Mouse (Mus musculus) neural tube, embryonic 14.5 days (tissue): Measurements from ENCODE around the gene Hfe2. TPM values are rescaled to one million over a fixed set of nuclear protein-coding genes. Genes with fewer than 3 reads are reported as not detected.
A peak's percentile ranks its signal among the peaks of the same experiment; 100 is the strongest.
"Not testable (repeated sequence)": the region's sequence is repeated elsewhere in the genome, so short reads cannot be mapped to it uniquely, and the experiment has no call there.

Source experiments
- ATAC-seq: fragments of 200-750 bp; cut with Nextera tagmentation; 2 replicates; pipeline ENCODE4 v1.8.0; 2017; ENCODE audit warnings: low read depth, mild to moderate bottlenecking, moderate TSS enrichment, moderate library complexity
- H3K27ac ChIP-seq: fragments of 300-500 bp; sonication (generic); 2 replicates; pipeline ENCODE4 v1.5.1; 2014; ENCODE audit warnings: low read depth, mild to moderate bottlenecking, control low read depth, low read length, moderate library complexity, mixed read lengths
- H3K27me3 ChIP-seq: fragments of 300-500 bp; sonication (generic); 2 replicates; pipeline ENCODE4 v1.6.1; 2014; ENCODE audit warnings: low read length; ENCODE audit not compliant: control insufficient read depth, insufficient read depth
- H3K36me3 ChIP-seq: fragments of 300-500 bp; sonication (generic); 2 replicates; pipeline ENCODE4 v1.6.1; 2014; ENCODE audit warnings: low read length, mixed read lengths; ENCODE audit not compliant: control insufficient read depth, insufficient read depth
- H3K4me1 ChIP-seq: fragments of 300-500 bp; sonication (generic); 2 replicates; pipeline ENCODE4 v1.6.1; 2014; ENCODE audit warnings: low read length; ENCODE audit not compliant: control insufficient read depth, insufficient read depth
- H3K4me2 ChIP-seq: fragments of 300-500 bp; sonication (generic); 2 replicates; pipeline ENCODE4 v1.6.1; 2014; ENCODE audit warnings: mild to moderate bottlenecking, low read depth, low read length, control low read depth
- H3K4me3 ChIP-seq: fragments of 300-500 bp; sonication (generic); 2 replicates; pipeline ENCODE4 v1.5.1; 2014; ENCODE audit warnings: low read depth, low read length, control low read depth, mixed read lengths
- H3K9ac ChIP-seq: fragments of 300-500 bp; sonication (generic); replicated peaks from 2 replicates; pipeline ENCODE4 v1.6.1; 2014; ENCODE audit warnings: low read depth, mild to moderate bottlenecking, control low read depth, low read length, mixed read lengths
- H3K9me3 ChIP-seq: fragments of 300-500 bp; sonication (generic); 2 replicates; pipeline ENCODE4 v1.6.1; 2016; ENCODE audit warnings: low read length; ENCODE audit not compliant: control insufficient read depth
- WGBS: fragments of 180-500 bp; shearing (Covaris S2); extraction: QIAGEN DNeasy Blood & Tissue Kit; methylation state at CpG from one replicate; pipeline ENCODE4 v1.1.7; 2014; 5-methylcytosine and 5-hydroxymethylcytosine counted together
- polyA plus RNA-seq: library from polyadenylated mRNA; unstranded; fragments of >200 nt; fragmentation: Nextera tagmentation; extraction: Ambion mirVana; gene quantifications from 2 replicates; pipeline ENCODE4 v1.2.1, GENCODE M21; 2014

Hfe2 gene
- polyA plus RNA-seq, 1 experiment from 2014 or later: 2.0 TPM

- not testable (repeated sequence) for H3K36me3 ChIP-seq, H3K4me3 ChIP-seq, H3K4me1 ChIP-seq, H3K27me3 ChIP-seq, H3K9ac ChIP-seq, ATAC-seq, H3K4me2 ChIP-seq, H3K27ac ChIP-seq, H3K9me3 ChIP-seq
- WGBS: 89% methylated on average over 7 of the region's 9 CpGs
These were observed 17.0 kb upstream of the Hfe2 start for GRCm38 (mm10) chr3:96507966-96508365.

GRCm38 (mm10) chr3:96520171-96520570 lies 4.8 kb upstream of the Hfe2 start:
- H3K4me3 ChIP-seq: no peak overlapping the region
- H3K9ac ChIP-seq: no peak overlapping the region
- no peaks in the 10 kb centered on the region for H3K9me3 ChIP-seq
- no peaks in the 10 kb centered on the region for H3K27me3 ChIP-seq
- no peak for ATAC-seq
- no peaks in the 10 kb centered on the region for H3K4me1 ChIP-seq
- H3K4me2 ChIP-seq: no peak overlapping the region
- H3K36me3 ChIP-seq: no peaks in the 10 kb centered on the region
- H3K27ac ChIP-seq: no peak overlapping the region
- WGBS: 50% methylated on average over 5 of the region's 5 CpGs

- Histone ChIP-seq H3K27ac (no peak overlapping the region), H3K4me3 (no peak overlapping the region), H3K4me1 (0 out of 2 replicates have a peak, but pooled peaks cover 3% of the 10 kb centered on the region), H3K9me3 (no peaks in the 10 kb centered on the region), H3K27me3 (peaks cover 4% of the 10 kb centered on the region), H3K36me3 (no peaks in the 10 kb centered on the region), H3K9ac (no peak overlapping the region), H3K4me2 (no peak overlapping the region)
- 72% methylated on average over 4 of the region's 4 CpGs for WGBS
- ATAC-seq: no peak
These were observed 2.8 kb upstream of the Hfe2 start for GRCm38 (mm10) chr3:96522149-96522548.

- no peak overlapping the region for H3K9ac ChIP-seq
- no peaks in the 10 kb centered on the region for H3K36me3 ChIP-seq
- no peak overlapping the region for H3K27ac ChIP-seq
- 0 out of 2 replicates have a peak, but pooled peaks cover 6% of the 10 kb centered on the region for H3K4me1 ChIP-seq
- ATAC-seq: no peak
- 75% methylated on average over 12 of the region's 12 CpGs for WGBS
- no peak overlapping the region for H3K4me3 ChIP-seq
- H3K27me3 ChIP-seq: peaks cover 10% of the 10 kb centered on the region
- H3K4me2 ChIP-seq: no peak overlapping the region
- no peaks in the 10 kb centered on the region for H3K9me3 ChIP-seq
These were observed 753 bp upstream of the Hfe2 start for GRCm38 (mm10) chr3:96524028-96524810.

- Histone ChIP-seq H3K36me3 (no peaks in the 10 kb centered on the region), H3K4me3 (no peak overlapping the region), H3K9ac (no peak overlapping the region), H3K9me3 (no peaks in the 10 kb centered on the region), H3K27me3 (peaks cover 10% of the 10 kb centered on the region), H3K4me1 (0 out of 2 replicates have a peak, but pooled peaks cover 6% of the 10 kb centered on the region), H3K27ac (no peak overlapping the region), H3K4me2 (no peak overlapping the region)
- no peak; the same call in 1 of the 2 replicates for ATAC-seq
- WGBS: 79% methylated on average over 11 of the region's 11 CpGs
These were observed 1.2 kb downstream of the Hfe2 start for GRCm38 (mm10) chr3:96526013-96526762.

- peak; percentile 61 for ATAC-seq
- Histone ChIP-seq H3K27ac (no peak overlapping the region), H3K4me3 (peak overlapping the region; percentile 34), H3K9me3 (no peaks in the 10 kb centered on the region), H3K27me3 (peaks cover 10% of the 10 kb centered on the region), H3K36me3 (no peaks in the 10 kb centered on the region), H3K9ac (peak overlapping the region; percentile 41), H3K4me2 (peak overlapping the region; percentile 75), H3K4me1 (0 out of 2 replicates have a peak, but pooled peaks cover 6% of the 10 kb centered on the region)
- WGBS: 4% methylated on average over 44 of the region's 44 CpGs
These were observed 2.0 kb downstream of the Hfe2 start for GRCm38 (mm10) chr3:96526864-96527542.

GRCm38 (mm10) chr3:96528506-96528905 lies 3.5 kb downstream of the Hfe2 start:
- Histone ChIP-seq H3K9ac (no peak overlapping the region), H3K27ac (no peak overlapping the region), H3K9me3 (no peaks in the 10 kb centered on the region), H3K4me3 (no peak overlapping the region), H3K36me3 (no peaks in the 10 kb centered on the region), H3K4me2 (no peak overlapping the region), H3K27me3 (peaks cover 10% of the 10 kb centered on the region), H3K4me1 (0 out of 2 replicates have a peak, but pooled peaks cover 6% of the 10 kb centered on the region)
- WGBS: 61% methylated on average over 9 of the region's 9 CpGs
- ATAC-seq: no peak

- WGBS: 68% methylated on average over 7 of the region's 7 CpGs
These were observed 7.1 kb downstream of the Hfe2 start for GRCm38 (mm10) chr3:96532050-96532449.

More at GRCm38 (mm10) chr3:96532050-96532449, 7.1 kb downstream of the Hfe2 start:
- Histone ChIP-seq H3K9me3 (no peaks in the 10 kb centered on the region), H3K9ac (no peak overlapping the region), H3K27me3 (peaks cover 7% of the 10 kb centered on the region), H3K36me3 (no peaks in the 10 kb centered on the region), H3K4me3 (no peak overlapping the region), H3K27ac (no peak overlapping the region), H3K4me2 (no peak overlapping the region), H3K4me1 (0 out of 2 replicates have a peak, but pooled peaks cover 4% of the 10 kb centered on the region)
- ATAC-seq: no peak
